Mouse (Mus musculus) spleen, adult 2 months (tissue): Measurements from ENCODE around the gene Hcn2. TPM values are rescaled to one million over a fixed set of nuclear protein-coding genes. Genes with fewer than 3 reads are reported as not detected.
A peak's percentile ranks its signal among the peaks of the same experiment; 100 is the strongest.

Source experiments
- DNase-seq, 2 experiments: peaks; one replicate each; pipeline versions ENCODE4 v3.0.0 to v3.0.0-alpha.2; 2012 to 2021; ENCODE audit warnings: low spot score in 2 of 2, low read depth in 1 of 2
- H3K27ac ChIP-seq: fragments of 200-500 bp; 2 replicates; pipeline ENCODE4 v1.5.1; 2012; ENCODE audit warnings: low read length, inconsistent platforms; ENCODE audit not compliant: insufficient read depth
- H3K27me3 ChIP-seq: fragments of 200-500 bp; 2 replicates; pipeline ENCODE4 v1.6.1; 2012; ENCODE audit warnings: mild to moderate bottlenecking, moderate library complexity, low read length, inconsistent platforms; ENCODE audit not compliant: control insufficient read depth, insufficient read depth
- H3K36me3 ChIP-seq: fragments of 200-500 bp; 2 replicates; pipeline ENCODE4 v1.6.1; 2012; ENCODE audit warnings: mild to moderate bottlenecking, low read length, inconsistent platforms; ENCODE audit not compliant: control insufficient read depth, insufficient read depth
- H3K4me1 ChIP-seq: fragments of 200-500 bp; 2 replicates; pipeline ENCODE4 v1.6.1; 2011; ENCODE audit warnings: inconsistent platforms; ENCODE audit not compliant: control insufficient read depth, insufficient read depth, insufficient read length
- H3K4me3 ChIP-seq: fragments of 200-500 bp; 2 replicates; pipeline ENCODE4 v1.5.1; 2011; ENCODE audit warnings: mild to moderate bottlenecking, inconsistent platforms; ENCODE audit not compliant: insufficient read depth, insufficient read length; ENCODE audit errors: extremely low read depth
- CTCF ChIP-seq: fragments of 200-500 bp; IDR thresholded peaks from 2 replicates; pipeline ENCODE4 v1.5.1; 2011; ENCODE audit warnings: mild to moderate bottlenecking, inconsistent platforms; ENCODE audit not compliant: insufficient read depth, insufficient read length, insufficient replicate concordance; ENCODE audit errors: extremely low read depth
- POLR2A ChIP-seq: fragments of 200-500 bp; IDR thresholded peaks from 2 replicates; pipeline ENCODE4 v1.6.1; 2011; ENCODE audit warnings: low read depth, low read length, inconsistent platforms
- WGBS: fragments of 180-500 bp; shearing (Covaris S2); methylation state at CpG from one replicate; pipeline ENCODE4 v1.1.7; 2018; 5-methylcytosine and 5-hydroxymethylcytosine counted together
- polyA plus RNA-seq: library from polyadenylated mRNA; depleted of rRNA; stranded (reverse); fragments of >200 nt; gene quantifications from 2 replicates; pipeline ENCODE4 v1.2.3, GENCODE M21; 2012

Gene Hcn2
- polyA plus RNA-seq, 1 experiment: 0.77 TPM

GRCm38 (mm10) chr10:79772320-79772719, 55.9 kb downstream of the Hcn2 start:
- no peak for DNase-seq
- TF ChIP-seq POLR2A: no peak
- no peak for TF ChIP-seq CTCF
- H3K36me3 ChIP-seq: no peaks in the 10 kb centered on the region
- 94% methylated on average over 3 of the region's 3 CpGs for WGBS
- H3K4me3 ChIP-seq: no peak overlapping the region
- no peak overlapping the region for H3K27ac ChIP-seq
- H3K27me3 ChIP-seq: peaks cover 1% of the 10 kb centered on the region; the same call in 1 of the 2 replicates
- H3K4me1 ChIP-seq: peaks cover 4% of the 10 kb centered on the region; the same call in 1 of the 2 replicates

DNA sequence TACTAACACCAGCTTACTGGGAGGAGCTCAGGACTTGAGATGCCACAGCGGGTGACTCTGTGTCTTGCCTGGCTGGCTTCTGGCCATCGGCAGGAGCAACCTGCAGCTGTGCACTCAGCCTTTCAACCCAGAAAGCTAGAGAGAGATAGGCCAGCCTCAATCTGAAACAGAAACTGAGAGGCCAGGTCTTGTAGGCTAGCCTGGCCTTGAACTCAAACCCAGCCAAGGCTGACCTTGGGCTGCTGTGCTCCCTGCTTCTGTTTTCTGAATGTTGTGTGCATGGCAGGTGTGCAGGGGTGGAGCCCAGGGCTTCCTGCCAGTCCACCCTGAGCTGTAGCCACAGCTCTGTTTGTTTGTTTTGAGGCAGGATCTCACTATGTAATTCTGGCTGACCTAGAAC, 56.8 kb downstream of the Hcn2 start:
- Histone ChIP-seq H3K36me3 (no peaks in the 10 kb centered on the region), H3K27ac (no peak overlapping the region), H3K4me1 (0 out of 2 replicates have a peak, but pooled peaks cover 2% of the 10 kb centered on the region), H3K27me3 (peaks cover 5% of the 10 kb centered on the region; the same call in 1 of the 2 replicates), H3K4me3 (no peak overlapping the region)
- no peak for DNase-seq
- TF ChIP-seq POLR2A: no peak
- WGBS: 51% methylated on average over 2 of the region's 2 CpGs

DNA sequence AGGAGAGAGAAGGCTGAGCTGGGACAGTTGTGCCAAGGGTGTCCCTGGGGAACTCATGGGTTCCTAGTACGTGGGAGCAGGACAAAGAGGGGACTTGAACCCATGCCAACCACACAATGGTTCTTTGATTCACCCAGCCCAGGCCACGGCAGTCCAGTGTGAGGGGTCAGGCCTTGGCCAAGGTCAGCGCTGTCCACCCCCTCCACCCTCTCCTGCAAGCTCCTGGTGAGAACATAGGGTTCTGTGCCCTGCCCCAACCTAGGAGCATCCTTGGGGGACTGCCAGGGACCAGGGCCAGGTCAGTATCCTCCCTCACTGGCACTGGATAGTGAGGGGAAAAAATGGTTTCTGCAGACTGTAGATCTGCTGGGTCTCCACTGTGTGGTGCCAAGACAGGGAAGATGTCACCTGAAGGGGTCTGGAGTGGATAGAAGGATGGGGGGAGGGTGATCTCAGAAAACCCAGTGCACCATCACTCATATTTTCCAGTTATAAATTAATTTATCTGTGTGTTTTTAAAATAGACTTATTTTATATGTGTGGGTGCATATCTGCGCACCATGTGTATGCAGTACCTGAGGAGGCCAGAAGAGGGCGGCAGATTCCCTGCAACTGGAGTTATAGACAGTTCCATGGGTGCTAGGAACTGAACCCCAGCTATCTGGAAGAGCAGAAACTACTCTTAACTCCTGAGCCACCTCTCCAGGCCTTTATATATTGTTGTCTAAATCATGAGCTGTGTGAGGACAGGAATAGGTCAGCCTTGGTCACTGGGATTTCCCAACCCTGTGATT, 58.2 kb downstream of the Hcn2 start:
- no peak for DNase-seq

GRCm38 (mm10) chr10:79777103-79777531, 60.7 kb downstream of the Hcn2 start, which contains the start of gene Fstl3:
Gene Fstl3, plus strand, starts transcription at chr10:79777272.
- peak within 1 kb of the TSS; percentile 23; the same call in 1 of the 2 replicates for H3K4me3 ChIP-seq
- H3K36me3 ChIP-seq: no peaks in the 10 kb centered on the region
- H3K27ac ChIP-seq: no peak within 1 kb of the TSS
- no peak for DNase-seq
- H3K4me1 ChIP-seq: peaks cover 10% of the 10 kb centered on the region
- H3K27me3 ChIP-seq: peaks cover 5% of the 10 kb centered on the region
- TF ChIP-seq POLR2A (no peak), CTCF (no peak)
- WGBS: 8% methylated on average over 39 of the region's 39 CpGs

More for the DNA sequence above, 58.2 kb downstream of the Hcn2 start:
- H3K27ac ChIP-seq: no peak overlapping the region
- peaks cover 5% of the 10 kb centered on the region for H3K27me3 ChIP-seq
- WGBS: 72% methylated on average over 5 of the region's 5 CpGs
- no peaks in the 10 kb centered on the region for H3K36me3 ChIP-seq
- no peak overlapping the region for H3K4me3 ChIP-seq
- H3K4me1 ChIP-seq: peaks cover 2% of the 10 kb centered on the region; the same call in 1 of the 2 replicates
- TF ChIP-seq POLR2A (no peak), CTCF (no peak)

- no peak overlapping the region for H3K4me3 ChIP-seq
- H3K27me3 ChIP-seq: peaks cover 5% of the 10 kb centered on the region
- 26% methylated on average over 15 of the region's 15 CpGs for WGBS
- TF ChIP-seq CTCF: no peak
- no peak for TF ChIP-seq POLR2A
- H3K4me1 ChIP-seq: peaks cover 10% of the 10 kb centered on the region
- no peak overlapping the region for H3K27ac ChIP-seq
- DNase-seq: no peak
- H3K36me3 ChIP-seq: no peaks in the 10 kb centered on the region
These were observed 61.6 kb downstream of the Hcn2 start for GRCm38 (mm10) chr10:79778006-79778405.

DNA sequence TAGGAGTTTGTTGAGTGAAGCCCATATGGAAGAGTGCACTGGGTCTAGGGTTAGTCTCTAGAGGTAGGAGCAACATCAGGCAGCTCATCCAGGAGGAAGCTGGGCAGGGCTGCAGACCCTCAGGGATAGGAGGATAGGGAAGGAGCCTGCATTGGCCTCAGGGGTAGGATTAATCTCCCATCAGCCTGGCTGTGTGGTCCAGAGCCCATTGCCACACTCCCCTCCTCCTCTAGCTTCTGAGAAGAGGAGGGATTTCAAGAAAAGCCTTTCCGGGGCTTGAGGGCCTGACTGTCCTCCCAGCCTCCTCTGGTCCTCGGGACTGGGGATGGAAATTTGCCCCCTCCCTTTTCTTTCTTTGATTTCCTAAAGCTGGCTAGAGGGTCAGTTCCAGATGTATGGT, 62.8 kb downstream of the Hcn2 start:
- H3K4me3 ChIP-seq: no peak overlapping the region
- H3K4me1 ChIP-seq: peaks cover 10% of the 10 kb centered on the region
- H3K27ac ChIP-seq: no peak overlapping the region
- H3K27me3 ChIP-seq: peaks cover 5% of the 10 kb centered on the region
- no peak for TF ChIP-seq POLR2A
- TF ChIP-seq CTCF: no peak
- 68% methylated on average over 2 of the region's 2 CpGs for WGBS
- H3K36me3 ChIP-seq: no peaks in the 10 kb centered on the region
- no peak for DNase-seq
